Mouse (Mus musculus) midbrain, embryonic 12.5 days (tissue): Measurements from ENCODE around the gene Tubg2. TPM values are rescaled to one million over a fixed set of nuclear protein-coding genes. Genes with fewer than 3 reads are reported as not detected.

ENCODE experiments used
- ATAC-seq: fragments of 200-750 bp; cut with Nextera tagmentation; 2 replicates; pipeline ENCODE4 v1.8.0; 2017; ENCODE audit warnings: low read depth, moderate TSS enrichment, moderate library complexity; ENCODE audit not compliant: low FRiP score
- H3K27ac ChIP-seq: fragments of 300-500 bp; sonication (generic); replicated peaks from 2 replicates; pipeline ENCODE4 v1.5.1; 2016; ENCODE audit warnings: mild to moderate bottlenecking
- H3K27me3 ChIP-seq: fragments of 300-500 bp; sonication (generic); 2 replicates; pipeline ENCODE4 v1.6.1; 2016; ENCODE audit warnings: mild to moderate bottlenecking
- H3K36me3 ChIP-seq: fragments of 300-500 bp; sonication (generic); 2 replicates; pipeline ENCODE4 v1.6.1; 2016
- H3K4me1 ChIP-seq: fragments of 300-500 bp; sonication (generic); 2 replicates; pipeline ENCODE4 v1.6.1; 2016
- H3K4me2 ChIP-seq: fragments of 300-500 bp; sonication (generic); replicated peaks from 2 replicates; pipeline ENCODE4 v1.6.1; 2016; ENCODE audit warnings: mild to moderate bottlenecking, moderate library complexity
- H3K4me3 ChIP-seq: fragments of 300-500 bp; sonication (generic); 2 replicates; pipeline ENCODE4 v1.5.1; 2016; ENCODE audit warnings: mild to moderate bottlenecking
- H3K9ac ChIP-seq: fragments of 300-500 bp; sonication (generic); replicated peaks from 2 replicates; pipeline ENCODE4 v1.6.1; 2016; ENCODE audit warnings: mild to moderate bottlenecking, moderate library complexity
- H3K9me3 ChIP-seq: fragments of 300-500 bp; sonication (generic); 2 replicates; pipeline ENCODE4 v1.6.1; 2016; ENCODE audit warnings: mild to moderate bottlenecking
- WGBS: fragments of 180-500 bp; shearing (Covaris S2); methylation state at CpG from one replicate; pipeline ENCODE4 v1.1.7; 2016; 5-methylcytosine and 5-hydroxymethylcytosine counted together
- polyA plus RNA-seq: library from polyadenylated mRNA; unstranded; fragments of >200 nt; fragmentation: Nextera tagmentation; extraction: Ambion mirVana; gene quantifications from 2 replicates; pipeline ENCODE4 v1.2.1, GENCODE M21; 2016

Gene Tubg2
- polyA plus RNA-seq, 1 experiment from 2014 or later: 10.3 TPM

- Histone ChIP-seq H3K9me3 (no peaks in the 10 kb centered on the region), H3K9ac (peak overlapping the region; percentile 70; the same call in 1 of the 2 replicates), H3K4me1 (peaks cover 51% of the 10 kb centered on the region), H3K4me3 (peak overlapping the region; percentile 62), H3K27me3 (peaks cover 83% of the 10 kb centered on the region), H3K36me3 (peaks cover 15% of the 10 kb centered on the region), H3K27ac (no peak overlapping the region), H3K4me2 (peak overlapping the region; percentile 77)
- ATAC-seq: no peak
- 12% methylated on average over 17 of the region's 17 CpGs for WGBS
These were observed 13.8 kb downstream of the Tubg2 start for GRCm38 (mm10) chr11:101169301-101170107.

GRCm38 (mm10) chr11:101170354-101170810 lies 14.7 kb downstream of the Tubg2 start, which contains the start of gene Cntnap1:
Gene Cntnap1, plus strand, starts transcription at chr11:101170523.
- Histone ChIP-seq H3K27ac (peak within 1 kb of the TSS; percentile 64), H3K4me3 (peak within 1 kb of the TSS; percentile 62), H3K27me3 (peaks cover 83% of the 10 kb centered on the region), H3K4me1 (peaks cover 53% of the 10 kb centered on the region), H3K4me2 (peak within 1 kb of the TSS; percentile 77), H3K9me3 (no peaks in the 10 kb centered on the region), H3K36me3 (peaks cover 15% of the 10 kb centered on the region), H3K9ac (peak within 1 kb of the TSS; percentile 70)
- no peak for ATAC-seq
- 0% methylated on average over 29 of the region's 35 CpGs for WGBS

- peak within 1 kb of the TSS; percentile 62 for H3K4me3 ChIP-seq
- no peaks in the 10 kb centered on the region for H3K9me3 ChIP-seq
- peak within 1 kb of the TSS; percentile 77 for H3K27ac ChIP-seq
- H3K4me2 ChIP-seq: peak within 1 kb of the TSS; percentile 77
- peaks cover 83% of the 10 kb centered on the region for H3K27me3 ChIP-seq
- H3K4me1 ChIP-seq: peaks cover 55% of the 10 kb centered on the region
- WGBS: under 1% methylated on average over 43 of the region's 50 CpGs
- peak within 1 kb of the TSS; percentile 70 for H3K9ac ChIP-seq
- peak; percentile 95 for ATAC-seq
- peaks cover 14% of the 10 kb centered on the region for H3K36me3 ChIP-seq
These were observed 15.3 kb downstream of the Tubg2 start, which contains the start of gene Plekhh3 for GRCm38 (mm10) chr11:101170811-101171610. Gene Plekhh3, minus strand, starts transcription at chr11:101171351.

- H3K36me3 ChIP-seq: peaks cover 8% of the 10 kb centered on the region
- H3K27me3 ChIP-seq: peaks cover 83% of the 10 kb centered on the region
- H3K9ac ChIP-seq: peak overlapping the region; percentile 50; the same call in 1 of the 2 replicates
- peak overlapping the region; percentile 77 for H3K27ac ChIP-seq
- H3K4me3 ChIP-seq: peak overlapping the region; percentile 62
- H3K4me1 ChIP-seq: peaks cover 64% of the 10 kb centered on the region
- H3K9me3 ChIP-seq: no peaks in the 10 kb centered on the region
- ATAC-seq: no peak
- peak overlapping the region; percentile 77 for H3K4me2 ChIP-seq
- WGBS: under 1% methylated on average over 31 of the region's 31 CpGs
These were observed 16.2 kb downstream of the Tubg2 start for GRCm38 (mm10) chr11:101171721-101172433.

- Histone ChIP-seq H3K4me1 (peaks cover 69% of the 10 kb centered on the region), H3K4me2 (peak overlapping the region; percentile 77), H3K36me3 (peaks cover 2% of the 10 kb centered on the region), H3K27ac (peak overlapping the region; percentile 77), H3K4me3 (peak overlapping the region; percentile 62), H3K27me3 (peaks cover 83% of the 10 kb centered on the region), H3K9ac (peak overlapping the region; percentile 50; the same call in 1 of the 2 replicates), H3K9me3 (no peaks in the 10 kb centered on the region)
- ATAC-seq: no peak
- 17% methylated on average over 5 of the region's 5 CpGs for WGBS
These were observed 16.7 kb downstream of the Tubg2 start for GRCm38 (mm10) chr11:101172434-101172815.

GRCm38 (mm10) chr11:101173112-101173511 lies 17.4 kb downstream of the Tubg2 start:
- no peak overlapping the region for H3K27ac ChIP-seq
- H3K36me3 ChIP-seq: no peaks in the 10 kb centered on the region
- H3K9ac ChIP-seq: no peak overlapping the region; the same call in 1 of the 2 replicates
- ATAC-seq: no peak
- H3K4me3 ChIP-seq: no peak overlapping the region
- no peaks in the 10 kb centered on the region for H3K9me3 ChIP-seq
- H3K4me2 ChIP-seq: peak overlapping the region; percentile 59
- 3% methylated on average over 11 of the region's 11 CpGs for WGBS
- peaks cover 70% of the 10 kb centered on the region for H3K4me1 ChIP-seq
- peaks cover 83% of the 10 kb centered on the region for H3K27me3 ChIP-seq

GRCm38 (mm10) chr11:101173631-101174388 lies 18.1 kb downstream of the Tubg2 start:
- H3K4me2 ChIP-seq: peak overlapping the region; percentile 59
- peak overlapping the region; percentile 52 for H3K27ac ChIP-seq
- peak; percentile 60 for ATAC-seq
- H3K9me3 ChIP-seq: no peaks in the 10 kb centered on the region
- WGBS: under 1% methylated on average over 61 of the region's 61 CpGs
- H3K9ac ChIP-seq: peak overlapping the region; percentile 54
- no peaks in the 10 kb centered on the region for H3K36me3 ChIP-seq
- H3K27me3 ChIP-seq: peaks cover 83% of the 10 kb centered on the region
- peaks cover 72% of the 10 kb centered on the region for H3K4me1 ChIP-seq
- H3K4me3 ChIP-seq: peak overlapping the region; percentile 36

- Histone ChIP-seq H3K27ac (peak overlapping the region; percentile 49), H3K4me1 (peaks cover 67% of the 10 kb centered on the region), H3K4me2 (peak overlapping the region; percentile 59), H3K36me3 (no peaks in the 10 kb centered on the region), H3K9ac (peak overlapping the region; percentile 54), H3K4me3 (peak overlapping the region; percentile 36), H3K27me3 (peaks cover 83% of the 10 kb centered on the region), H3K9me3 (no peaks in the 10 kb centered on the region)
- 27% methylated on average over 9 of the region's 9 CpGs for WGBS
- no peak for ATAC-seq
These were observed 18.7 kb downstream of the Tubg2 start for GRCm38 (mm10) chr11:101174389-101174745.

- no peak for ATAC-seq
- Histone ChIP-seq H3K27ac (peak within 1 kb of the TSS; percentile 49), H3K4me3 (peak within 1 kb of the TSS; percentile 36), H3K36me3 (no peaks in the 10 kb centered on the region), H3K9me3 (no peaks in the 10 kb centered on the region), H3K27me3 (peaks cover 81% of the 10 kb centered on the region), H3K4me2 (peak within 1 kb of the TSS; percentile 59), H3K9ac (peak within 1 kb of the TSS; percentile 54), H3K4me1 (peaks cover 61% of the 10 kb centered on the region)
- 23% methylated on average over 14 of the region's 14 CpGs for WGBS
These were observed 19.3 kb downstream of the Tubg2 start, which contains the start of gene Ccr10 for GRCm38 (mm10) chr11:101174851-101175628. Gene Ccr10, minus strand, starts transcription at chr11:101175443.

GRCm38 (mm10) chr11:101175636-101176116 lies 20.0 kb downstream of the Tubg2 start:
- WGBS: 9% methylated on average over 11 of the region's 11 CpGs
- Histone ChIP-seq H3K4me2 (peak overlapping the region; percentile 52), H3K27me3 (peaks cover 82% of the 10 kb centered on the region), H3K4me1 (peaks cover 55% of the 10 kb centered on the region), H3K9me3 (no peaks in the 10 kb centered on the region), H3K4me3 (peak overlapping the region; percentile 35), H3K36me3 (no peaks in the 10 kb centered on the region), H3K9ac (peak overlapping the region; percentile 39; the same call in 1 of the 2 replicates), H3K27ac (no peak overlapping the region)
- no peak for ATAC-seq
